Mouse (Mus musculus) kidney, adult 2 months (tissue): ENCODE results near the gene Retreg3. TPM values are rescaled to one million over a fixed set of nuclear protein-coding genes. Genes with fewer than 3 reads are reported as not detected.

ENCODE experiments used
- DNase-seq: peaks from one replicate; pipeline ENCODE4 v3.0.0; 2021
- H3K27ac ChIP-seq: fragments of 200-500 bp; 2 replicates; pipeline ENCODE4 v1.5.1; 2012; ENCODE audit warnings: low read depth, low read length, control low read depth, inconsistent platforms; ENCODE audit not compliant: insufficient read depth
- H3K27me3 ChIP-seq: fragments of 200-500 bp; replicated peaks from 2 replicates; pipeline ENCODE4 v1.6.1; 2012; ENCODE audit warnings: mild to moderate bottlenecking, moderate library complexity, low read length, inconsistent platforms; ENCODE audit not compliant: control insufficient read depth, insufficient read depth
- H3K36me3 ChIP-seq: fragments of 200-500 bp; 2 replicates; pipeline ENCODE4 v1.6.1; 2012; ENCODE audit warnings: mild to moderate bottlenecking, moderate library complexity, low read length, inconsistent platforms; ENCODE audit not compliant: control insufficient read depth, insufficient read depth
- H3K4me1 ChIP-seq: fragments of 200-500 bp; 2 replicates; pipeline ENCODE4 v1.6.1; 2011; ENCODE audit warnings: low read length; ENCODE audit not compliant: control insufficient read depth, insufficient read depth
- H3K4me3 ChIP-seq: fragments of 200-500 bp; 2 replicates; pipeline ENCODE4 v1.5.1; 2011; ENCODE audit warnings: mild to moderate bottlenecking, low read depth, low read length, control low read depth; ENCODE audit not compliant: insufficient read depth
- CTCF ChIP-seq: fragments of 200-500 bp; conservative IDR thresholded peaks from 2 replicates; pipeline ENCODE4 v1.5.1; 2011; ENCODE audit warnings: low read depth, mild to moderate bottlenecking, control low read depth, low read length, moderate library complexity, mixed read lengths; ENCODE audit not compliant: insufficient read depth, insufficient read length
- POLR2A ChIP-seq: fragments of 200-500 bp; IDR thresholded peaks from one replicate; pipeline ENCODE4 v1.6.1; 2011; ENCODE audit warnings: low read depth, low read length, control low read depth
- WGBS: fragments of 180-500 bp; shearing (Covaris S2); methylation state at CpG from one replicate; pipeline ENCODE4 v1.1.7; 2018; 5-methylcytosine and 5-hydroxymethylcytosine counted together
- polyA plus RNA-seq: library from polyadenylated mRNA; depleted of rRNA; stranded (reverse); fragments of >200 nt; gene quantifications from 2 replicates; pipeline ENCODE4 v1.2.3, GENCODE M21; 2012; rRNA removed

Retreg3 gene
- polyA plus RNA-seq, 1 experiment, result 60.0 TPM

- Histone ChIP-seq H3K27me3 (no peaks in the 10 kb centered on the region), H3K4me1 (no peaks in the 10 kb centered on the region), H3K4me3 (no peak overlapping the region), H3K36me3 (peaks cover 3% of the 10 kb centered on the region), H3K27ac (no peak overlapping the region)
- TF ChIP-seq CTCF (no peak), POLR2A (no peak)
- DNase-seq, result no peak
- 91% methylated on average over 6 of the region's 6 CpGs for WGBS
These were observed 68.6 kb downstream of the Retreg3 start for GRCm38 (mm10) chr11:101051051-101051493.

- 72% methylated on average over 9 of the region's 9 CpGs for WGBS
- no peak for DNase-seq
- Histone ChIP-seq H3K36me3 (peaks cover 3% of the 10 kb centered on the region), H3K27ac (no peak overlapping the region), H3K4me1 (no peaks in the 10 kb centered on the region), H3K4me3 (no peak overlapping the region), H3K27me3 (no peaks in the 10 kb centered on the region)
- TF ChIP-seq POLR2A (no peak), CTCF (no peak)
These were observed 69.3 kb downstream of the Retreg3 start for GRCm38 (mm10) chr11:101050359-101050758.

- Histone ChIP-seq H3K36me3 (peaks cover 5% of the 10 kb centered on the region), H3K4me1 (no peaks in the 10 kb centered on the region), H3K4me3 (no peak overlapping the region), H3K27ac (no peak overlapping the region), H3K27me3 (no peaks in the 10 kb centered on the region)
- WGBS, result 81% methylated on average over 3 of the region's 3 CpGs
- no peak for DNase-seq
- TF ChIP-seq POLR2A (no peak), CTCF (no peak)
These were observed 72.2 kb downstream of the Retreg3 start for GRCm38 (mm10) chr11:101047502-101047901.

- 47% methylated on average over 9 of the region's 9 CpGs for WGBS
- TF ChIP-seq CTCF (no peak), POLR2A (no peak)
- Histone ChIP-seq H3K27ac (no peak overlapping the region), H3K4me1 (no peaks in the 10 kb centered on the region), H3K36me3 (peaks cover 5% of the 10 kb centered on the region), H3K27me3 (no peaks in the 10 kb centered on the region), H3K4me3 (no peak overlapping the region)
- DNase-seq, result no peak
These were observed 73.3 kb downstream of the Retreg3 start for GRCm38 (mm10) chr11:101046440-101046839.

Other genes starting within 250 kb of the Retreg3 start
- gene Stat3, start 180.4 kb downstream of the Retreg3 start, polyA plus RNA-seq, result 55.5 and 57.2 TPM in 2 replicates
- 32.1 and 35.0 TPM in 2 replicates for gene Cavin1, start 149.0 kb downstream of the Retreg3 start, polyA plus RNA-seq
- gene Atp6v0a1, start 110.4 kb downstream of the Retreg3 start, polyA plus RNA-seq, result 48.4 and 54.0 TPM in 2 replicates
- 50.6 and 60.6 TPM in 2 replicates for gene Naglu, start 49.9 kb downstream of the Retreg3 start, polyA plus RNA-seq
- gene Hsd17b1, start 41.5 kb downstream of the Retreg3 start, polyA plus RNA-seq, result 0.44 and 0.83 TPM in 2 replicates
- 154 and 200 TPM in 2 replicates for gene Coasy, start 37.3 kb downstream of the Retreg3 start, polyA plus RNA-seq
- 56.9 and 67.9 TPM in 2 replicates for gene Mlx, start 32.6 kb downstream of the Retreg3 start, polyA plus RNA-seq
- gene Psmc3ip, start 24.5 kb downstream of the Retreg3 start, polyA plus RNA-seq, result 1.2 and 1.9 TPM in 2 replicates
- 14.1 and 19.2 TPM in 2 replicates for gene Tubg1, start within 50 bp of the Retreg3 start, polyA plus RNA-seq
- gene Tubg2, start 36.0 kb upstream of the Retreg3 start, polyA plus RNA-seq, result 1.4 and 1.8 TPM in 2 replicates
- gene Cntnap1, start 50.6 kb upstream of the Retreg3 start, polyA plus RNA-seq, result 3.4 and 3.6 TPM in 2 replicates
- 19.3 and 22.7 TPM in 2 replicates for gene Plekhh3, start 51.5 kb upstream of the Retreg3 start, polyA plus RNA-seq
- gene Ccr10, start 55.5 kb upstream of the Retreg3 start, polyA plus RNA-seq, result 0.33 and 0.34 TPM in 2 replicates
- 44.8 and 48.5 TPM in 2 replicates for gene Ezh1, start 106.6 kb upstream of the Retreg3 start, polyA plus RNA-seq
- gene Ramp2, start 126.1 kb upstream of the Retreg3 start, polyA plus RNA-seq, result 75.9 and 86.6 TPM in 2 replicates
- gene Vps25, start 133.8 kb upstream of the Retreg3 start, polyA plus RNA-seq, result 112 and 116 TPM in 2 replicates
- 134 and 160 TPM in 2 replicates for gene Wnk4, start 140.7 kb upstream of the Retreg3 start, polyA plus RNA-seq
- gene Cntd1, start 159.1 kb upstream of the Retreg3 start, polyA plus RNA-seq, result 1.3 and 1.6 TPM in 2 replicates
- gene Coa3, start 159.2 kb upstream of the Retreg3 start, polyA plus RNA-seq, result 540 and 572 TPM in 2 replicates
- 61.9 and 89.5 TPM in 2 replicates for gene Becn1, start 182.4 kb upstream of the Retreg3 start, polyA plus RNA-seq
- gene Psme3, start 196.3 kb upstream of the Retreg3 start, polyA plus RNA-seq, result 61.6 and 75.5 TPM in 2 replicates
- 2.6 and 3.1 TPM in 2 replicates for gene Aoc2, start 205.2 kb upstream of the Retreg3 start, polyA plus RNA-seq
- gene Aoc3, start 210.7 kb upstream of the Retreg3 start, polyA plus RNA-seq, result 12.5 and 14.8 TPM in 2 replicates
- 322 and 349 TPM in 2 replicates for gene G6pc, start 247.7 kb upstream of the Retreg3 start, polyA plus RNA-seq